Mouse (Mus musculus) CH12.LX (cell line): ENCODE results near the gene Rbm47. TPM values are rescaled to one million over a fixed set of nuclear protein-coding genes. Genes with fewer than 3 reads are reported as not detected.

Source experiments
- DNase-seq: peaks from one replicate; pipeline ENCODE4 v3.0.0-alpha.2; 2013; ENCODE audit errors: extremely low read depth
- H3K27ac ChIP-seq: 2 replicates; pipeline ENCODE4 v1.5.1; 2012; ENCODE audit warnings: low read depth, mild to moderate bottlenecking, control low read depth, moderate library complexity; ENCODE audit not compliant: insufficient read depth
- H3K27me3 ChIP-seq: replicated peaks from 2 replicates; pipeline ENCODE3; 2012; ENCODE audit warnings: inconsistent platforms
- H3K36me3 ChIP-seq, 2 experiments: replicated peaks in 1 of 2; 2 replicates each; pipeline versions ENCODE3 to v1.6.1; 2012; ENCODE audit warnings: inconsistent platforms in 1 of 2, low read length in 1 of 2, mild to moderate bottlenecking in 1 of 2, mixed read lengths in 1 of 2, moderate library complexity in 1 of 2; ENCODE audit not compliant: control insufficient read depth in 1 of 2, insufficient read depth in 1 of 2
- H3K4me1 ChIP-seq, 2 experiments: 2 replicates each; pipeline ENCODE4 v1.6.1; 2012; ENCODE audit warnings: inconsistent platforms in 1 of 2, moderate library complexity in 1 of 2; ENCODE audit not compliant: insufficient read depth in 2 of 2, control insufficient read depth in 1 of 2
- H3K4me2 ChIP-seq: 2 replicates; pipeline ENCODE4 v1.6.1; 2012; ENCODE audit warnings: low read depth, mild to moderate bottlenecking, control low read depth; ENCODE audit not compliant: poor library complexity, insufficient read depth, severe bottlenecking
- H3K4me3 ChIP-seq, 3 experiments: fragments of 150-350 bp in 1 of 3; sonication (generic) in 1 of 3; replicated peaks in 1 of 3; 2 replicates each; pipeline versions ENCODE3 to v1.5.1; 2011 to 2012; ENCODE audit warnings: low read depth in 2 of 3, low read length in 2 of 3, mild to moderate bottlenecking in 2 of 3, moderate library complexity in 2 of 3, control low read depth in 1 of 3, improper control_type of control experiment in 1 of 3, inconsistent platforms in 1 of 3, mixed read lengths in 1 of 3; ENCODE audit not compliant: poor library complexity in 1 of 3
- H3K79me2 ChIP-seq: replicated peaks from 2 replicates; pipeline ENCODE4 v1.6.1; 2012; ENCODE audit warnings: mild to moderate bottlenecking, moderate library complexity; ENCODE audit not compliant: control insufficient read depth, poor library complexity, insufficient read depth, severe bottlenecking; ENCODE audit errors: extremely low read depth
- H3K9ac ChIP-seq: 2 replicates; pipeline ENCODE4 v1.6.1; 2012; ENCODE audit warnings: low read depth, mild to moderate bottlenecking, control low read depth, moderate library complexity; ENCODE audit not compliant: insufficient read depth
- H3K9me3 ChIP-seq: replicated peaks from 2 replicates; pipeline ENCODE3; 2012; ENCODE audit warnings: low read length, inconsistent platforms, mixed read lengths
- BHLHE40 ChIP-seq: IDR thresholded peaks from 2 replicates; pipeline ENCODE4 v1.6.1; 2011; ENCODE audit warnings: mild to moderate bottlenecking, low read depth, low read length, improper control_type of control experiment
- CHD2 ChIP-seq: IDR thresholded peaks from 2 replicates; pipeline ENCODE4 v1.6.1; 2011; ENCODE audit warnings: low read length, improper control_type of control experiment
- CTCF ChIP-seq, 2 experiments: IDR thresholded peaks in 1 of 2; conservative IDR thresholded peaks in 1 of 2; 2 replicates each; pipeline ENCODE4 v1.5.1; 2011 to 2012; ENCODE audit warnings: low read depth in 2 of 2, low read length in 2 of 2, improper control_type of control experiment in 1 of 2, inconsistent platforms in 1 of 2, mild to moderate bottlenecking in 1 of 2, moderate library complexity in 1 of 2
- E2F4 ChIP-seq: IDR thresholded peaks from 2 replicates; pipeline ENCODE4 v1.6.1; 2011; ENCODE audit warnings: low read depth, low read length, improper control_type of control experiment; ENCODE audit not compliant: insufficient replicate concordance
- ETS1 ChIP-seq: conservative IDR thresholded peaks from 2 replicates; pipeline ENCODE4 v1.6.1; 2012; ENCODE audit warnings: low read depth, mild to moderate bottlenecking, inconsistent platforms, low read length, improper control_type of control experiment, moderate library complexity
- GABPA ChIP-seq: IDR thresholded peaks from 2 replicates; pipeline ENCODE4 v1.6.1; 2012; ENCODE audit warnings: low read depth, low read length, improper control_type of control experiment, inconsistent platforms; ENCODE audit not compliant: insufficient replicate concordance
- KAT2A ChIP-seq: IDR thresholded peaks from 2 replicates; pipeline ENCODE4 v1.6.1; 2012; ENCODE audit warnings: low read length, improper control_type of control experiment, inconsistent platforms; ENCODE audit not compliant: insufficient replicate concordance
- MEF2A ChIP-seq: IDR thresholded peaks from 2 replicates; pipeline ENCODE4 v1.6.1; 2014; ENCODE audit warnings: low read depth, mild to moderate bottlenecking, inconsistent platforms, low read length, improper control_type of control experiment, borderline replicate concordance
- MXI1 ChIP-seq: IDR thresholded peaks from 2 replicates; pipeline ENCODE4 v1.6.1; 2011; ENCODE audit warnings: mild to moderate bottlenecking, low read depth, low read length, improper control_type of control experiment
- MYC ChIP-seq: IDR thresholded peaks from 2 replicates; pipeline ENCODE4 v1.6.1; 2011; ENCODE audit warnings: low read depth, mild to moderate bottlenecking, improper control_type of control experiment, low read length
- RAD21 ChIP-seq: IDR thresholded peaks from 2 replicates; pipeline ENCODE4 v1.6.1; 2011; ENCODE audit warnings: low read depth, mild to moderate bottlenecking, low read length, improper control_type of control experiment, moderate library complexity
- RCOR1 ChIP-seq: conservative IDR thresholded peaks from 2 replicates; pipeline ENCODE4 v1.6.1; 2012; ENCODE audit warnings: low read depth, mild to moderate bottlenecking, inconsistent platforms, low read length, improper control_type of control experiment
- SIN3A ChIP-seq: IDR thresholded peaks from 2 replicates; pipeline ENCODE4 v1.6.1; 2012; ENCODE audit warnings: low read length, improper control_type of control experiment, inconsistent platforms
- SMC3 ChIP-seq: IDR thresholded peaks from 2 replicates; pipeline ENCODE4 v1.6.1; 2011; ENCODE audit warnings: low read depth, low read length, improper control_type of control experiment
- TCF12 ChIP-seq: IDR thresholded peaks from 2 replicates; pipeline ENCODE4 v1.6.1; 2014; ENCODE audit warnings: low read depth, mild to moderate bottlenecking, inconsistent platforms, low read length, improper control_type of control experiment
- UBTF ChIP-seq: IDR thresholded peaks from 2 replicates; pipeline ENCODE4 v1.6.1; 2012; ENCODE audit warnings: low read depth, mild to moderate bottlenecking, inconsistent platforms, low read length, improper control_type of control experiment, moderate library complexity
- ZC3H11A ChIP-seq: IDR thresholded peaks from 2 replicates; pipeline ENCODE4 v1.6.1; 2012; ENCODE audit warnings: low read depth, mild to moderate bottlenecking, inconsistent platforms, low read length, improper control_type of control experiment
- ZNF384 ChIP-seq: IDR thresholded peaks from 2 replicates; pipeline ENCODE4 v1.6.1; 2012; ENCODE audit warnings: low read depth, low read length, improper control_type of control experiment, inconsistent platforms
- dilution Hi-C: fragments of 300-500 bp; cut with MboI; formaldehyde crosslinking; loops from 2 replicates; pipeline ENCODE4 v1.14.3; 2020; ENCODE audit warnings: low sequenced_read_pairs; ENCODE audit not compliant: extremely low pct_unique_long_range_greater_than_20kb, extremely low pct_ligation_motif_present
- in situ Hi-C: fragments of 300-500 bp; cut with MboI; formaldehyde crosslinking; loops from 3 replicates; pipeline ENCODE4 v1.14.3; 2019; ENCODE audit warnings: low sequenced_read_pairs, low pct_ligation_motif_present, low pct_unique_long_range_greater_than_20kb, mixed read lengths
- polyA plus RNA-seq: library from polyadenylated mRNA; unstranded; fragments of >175 nt; gene quantifications from 2 replicates; pipeline ENCODE4 v1.2.1, GENCODE M21; 2012; ENCODE audit warnings: low read depth; ENCODE audit not compliant: insufficient read length
- total RNA-seq, 2 experiments: library from RNA; depleted of rRNA; stranded (reverse); fragments of 300-350 nt in 1 of 2; fragments of >200 nt in 1 of 2; gene quantifications; 2 replicates each; pipeline ENCODE4 v1.2.3; 2012 to 2014

Rbm47 gene
- total and polyA plus RNA-seq, 3 experiments = 0.08 to 9.2 (median 1.1) TPM

GRCm38 (mm10) chr5:66039813-66040212 lies 133.1 kb downstream of the Rbm47 start:
- TF ChIP-seq ZC3H11A (no peak), TCF12 (no peak), CTCF (conservative IDR thresholded peaks at IDR 0.05 in 1 of 2, IDR thresholded peaks at IDR 0.05 in 1 of 2; ENCODE audit: low read depth in 2 of 2, low read length in 2 of 2) (no peak)
- DNase-seq = no peak
- dilution Hi-C loops (no loop called here), in situ Hi-C loops (no loop called here)
- no peak overlapping the region for H3K27ac ChIP-seq
- no peaks in the 10 kb centered on the region for H3K4me1 ChIP-seq
- no peak overlapping the region for H3K4me3 ChIP-seq
- no peaks in the 10 kb centered on the region for H3K9me3 ChIP-seq
- H3K79me2 ChIP-seq = peaks cover 2% of the 10 kb centered on the region; the same call in 1 of the 2 replicates
- H3K27me3 ChIP-seq = no peaks in the 10 kb centered on the region
- H3K9ac ChIP-seq = no peak overlapping the region
- no peak overlapping the region for H3K4me2 ChIP-seq
- H3K36me3 ChIP-seq = peaks cover 0 to 4% of the 10 kb centered on the region in 2 experiments

GRCm38 (mm10) chr5:66037066-66037465 lies 135.9 kb downstream of the Rbm47 start:
- Histone ChIP-seq H3K27ac (no peak overlapping the region), H3K36me3 (peaks cover 0 to 8% of the 10 kb centered on the region in 2 experiments), H3K4me1 (no peaks in the 10 kb centered on the region), H3K9ac (no peak overlapping the region), H3K79me2 (no peaks in the 10 kb centered on the region; the same call in 1 of the 2 replicates), H3K4me3 (no peak overlapping the region), H3K4me2 (no peak overlapping the region), H3K9me3 (no peaks in the 10 kb centered on the region), H3K27me3 (no peaks in the 10 kb centered on the region)
- in situ Hi-C loops (no loop called here), dilution Hi-C loops (no loop called here)
- TF ChIP-seq RAD21 (no peak), CHD2 (no peak)
- no peak for DNase-seq

- DNase-seq = no peak
- no peak overlapping the region for H3K4me3 ChIP-seq
- in situ Hi-C loops (no loop called here), dilution Hi-C loops (no loop called here)
- no peak overlapping the region for H3K4me2 ChIP-seq
- no peak overlapping the region for H3K27ac ChIP-seq
- no peaks in the 10 kb centered on the region for H3K27me3 ChIP-seq
- TF ChIP-seq SMC3 (no peak), TCF12 (no peak), E2F4 (no peak), CHD2 (no peak), MYC (no peak), KAT2A (no peak), UBTF (no peak), MEF2A (no peak), SIN3A (no peak), MXI1 (no peak), ETS1 (no peak), ZNF384 (no peak), GABPA (no peak), RCOR1 (no peak), BHLHE40 (no peak)
- H3K9me3 ChIP-seq = no peaks in the 10 kb centered on the region
- H3K4me1 ChIP-seq = no peaks in the 10 kb centered on the region
- H3K36me3 ChIP-seq = peaks cover 0 to 9% of the 10 kb centered on the region in 2 experiments
- H3K9ac ChIP-seq = no peak overlapping the region
- H3K79me2 ChIP-seq = no peaks in the 10 kb centered on the region; the same call in 1 of the 2 replicates
These were observed 136.4 kb downstream of the Rbm47 start for GRCm38 (mm10) chr5:66036440-66037054.
